Mouse (Mus musculus): ENCODE data around the gene Ciao1.
"Not testable (repeated sequence)": the region's sequence is repeated elsewhere in the genome, so short reads cannot be mapped to it uniquely, and the experiment has no call there.

The Ciao1 gene

DNA sequence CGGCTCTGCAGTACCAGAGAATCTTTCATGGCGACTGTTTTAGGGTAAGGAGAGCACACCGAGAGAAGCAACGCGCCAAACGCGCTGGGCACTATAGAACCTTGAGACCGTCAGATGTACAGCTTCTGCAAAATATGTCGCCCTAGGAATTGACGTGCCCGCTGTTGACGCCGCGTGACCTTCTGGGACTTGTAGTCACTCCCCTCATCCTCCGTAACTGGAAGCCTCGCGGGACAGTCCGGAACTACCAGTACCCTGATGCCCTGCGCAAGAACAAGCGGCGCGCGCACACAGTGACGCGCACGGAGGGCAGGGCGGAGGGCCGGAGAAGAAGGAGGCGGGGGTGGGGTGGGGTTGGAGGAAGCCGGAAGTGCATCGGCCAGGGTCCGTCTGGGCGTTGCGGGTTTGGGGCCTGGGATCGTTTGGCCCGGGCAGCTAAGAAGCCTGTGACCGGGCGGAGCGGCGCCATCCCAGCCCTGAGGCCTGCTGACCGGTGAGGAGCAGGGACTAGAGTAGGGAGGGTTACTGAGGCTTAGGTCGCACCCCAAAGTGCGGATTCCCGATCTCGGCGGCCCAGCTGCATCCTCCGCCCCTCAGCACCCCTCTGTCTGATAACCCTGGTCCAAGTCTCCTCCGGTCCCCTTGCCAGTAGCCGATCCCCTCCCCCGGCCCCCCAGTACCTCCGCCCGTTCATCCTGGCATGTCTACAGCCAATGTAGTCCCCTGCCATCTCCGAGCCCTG lies at the start of gene Ciao1, which contains the start of gene Tmem127:
TSS of gene Ciao1 (minus strand) at position 225 of the 742 bp plus-strand sequence.
TSS of gene Tmem127 (plus strand) at position 317 of the 742 bp plus-strand sequence.
- peak; percentile 91 for DNase-seq (ENCODE audit: extremely low spot score, low read depth, low spot score)

- DNase-seq (ENCODE audit: extremely low spot score, low read depth, low spot score), result no peak
Measured at GRCm38 (mm10) chr2:127297001-127297805, 49.6 kb upstream of the Ciao1 start.

DNA sequence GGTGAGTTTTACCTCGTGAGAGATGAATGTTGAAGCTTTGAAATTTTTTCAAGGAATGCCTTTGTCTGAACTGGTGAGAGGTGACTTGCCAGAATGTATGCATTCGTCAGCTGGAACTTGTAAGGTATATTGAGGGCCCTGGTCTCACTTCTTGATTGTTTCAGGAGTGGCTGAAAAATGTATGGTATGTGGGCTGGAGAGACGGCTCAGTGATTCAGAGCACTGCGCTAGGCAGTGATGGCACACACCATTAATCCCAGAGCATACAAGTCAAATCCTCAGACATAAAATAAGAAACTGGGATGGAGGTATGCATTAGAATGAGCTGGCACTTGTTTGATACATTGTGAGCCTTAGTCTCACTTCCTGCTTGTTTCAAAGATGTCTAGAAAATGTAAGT lies 44.6 kb upstream of the Ciao1 start:
- DNase-seq (ENCODE audit: extremely low spot score, low read depth, low spot score), result no peak

DNA sequence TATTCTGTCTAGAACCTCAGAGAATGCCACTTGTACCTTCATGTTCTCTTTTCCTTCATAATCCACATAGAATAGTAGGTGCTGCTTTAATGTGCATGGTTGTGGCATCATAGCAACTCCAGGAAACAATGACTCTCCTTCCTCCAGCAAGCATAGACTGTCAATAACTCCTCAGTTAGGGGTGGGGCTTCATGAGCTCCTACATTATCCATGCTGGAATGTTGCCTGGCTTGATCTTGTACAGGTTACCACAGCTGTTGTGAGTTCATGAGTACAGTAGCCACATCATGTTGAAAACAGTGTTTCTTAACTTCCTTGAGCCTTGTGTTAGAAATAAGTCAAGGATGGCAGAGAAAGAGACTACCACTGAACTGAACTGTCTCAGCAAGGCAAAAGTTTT lies 30.5 kb upstream of the Ciao1 start:
- no peak for DNase-seq (ENCODE audit: extremely low spot score, low read depth, low spot score)

DNA sequence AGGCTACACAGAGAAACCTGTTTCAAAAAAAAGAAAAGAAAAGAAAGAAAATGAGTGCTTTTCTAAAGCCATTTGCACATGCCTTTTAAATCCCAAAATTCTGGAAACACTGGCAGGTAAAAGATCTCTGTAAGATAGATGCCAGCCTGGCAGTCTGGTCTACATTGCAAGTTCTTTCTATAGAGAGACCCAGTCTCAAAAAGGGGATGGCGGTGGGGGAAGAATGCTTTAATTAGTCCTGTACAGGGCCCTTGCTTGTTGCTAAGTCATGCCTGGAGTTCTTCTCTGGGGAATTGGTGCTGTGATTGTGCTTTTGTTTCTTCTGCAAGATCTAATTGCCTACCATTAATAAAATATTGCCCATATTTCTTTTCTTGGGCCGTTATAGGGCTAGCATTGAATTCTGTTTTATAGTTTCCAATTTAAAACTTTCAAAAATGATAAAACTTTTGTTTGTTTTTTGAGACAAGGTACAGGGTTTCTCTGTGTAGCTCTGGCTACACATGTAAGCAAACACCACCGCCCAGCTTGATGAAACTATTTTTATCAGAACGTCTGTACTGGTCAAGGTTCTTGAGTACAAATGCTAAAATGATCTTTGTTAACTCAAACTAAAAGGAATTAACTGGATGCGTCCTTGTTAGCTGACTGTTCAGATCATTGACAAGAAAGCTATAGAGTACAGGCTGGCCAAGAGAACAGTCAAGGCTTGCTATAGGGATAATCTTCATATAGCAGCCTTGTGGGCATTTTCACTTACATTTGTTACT lies 28.1 kb upstream of the Ciao1 start:
- no peak for DNase-seq (ENCODE audit: extremely low spot score, low read depth, low spot score)

DNA sequence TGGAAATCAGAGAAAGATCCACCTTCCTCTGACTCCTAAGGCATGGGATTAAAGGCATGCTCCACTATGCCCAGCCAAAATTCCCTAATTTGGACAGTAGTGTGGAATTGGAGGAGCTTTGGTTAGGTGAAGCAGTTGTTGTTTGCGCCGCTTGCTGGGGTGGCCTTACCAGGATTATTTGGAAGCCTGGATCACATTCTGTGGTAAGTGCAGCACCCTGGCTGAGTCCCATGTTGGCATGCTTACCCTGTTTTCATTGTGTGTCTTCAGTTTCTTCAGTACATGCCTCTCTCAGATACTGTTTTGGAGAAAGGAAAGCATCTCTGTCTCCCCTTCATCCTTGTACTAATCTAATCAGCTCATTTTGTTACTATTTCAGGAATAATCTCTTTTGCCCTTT lies 27.0 kb upstream of the Ciao1 start:
- no peak for DNase-seq (ENCODE audit: extremely low spot score, low read depth, low spot score)

DNA sequence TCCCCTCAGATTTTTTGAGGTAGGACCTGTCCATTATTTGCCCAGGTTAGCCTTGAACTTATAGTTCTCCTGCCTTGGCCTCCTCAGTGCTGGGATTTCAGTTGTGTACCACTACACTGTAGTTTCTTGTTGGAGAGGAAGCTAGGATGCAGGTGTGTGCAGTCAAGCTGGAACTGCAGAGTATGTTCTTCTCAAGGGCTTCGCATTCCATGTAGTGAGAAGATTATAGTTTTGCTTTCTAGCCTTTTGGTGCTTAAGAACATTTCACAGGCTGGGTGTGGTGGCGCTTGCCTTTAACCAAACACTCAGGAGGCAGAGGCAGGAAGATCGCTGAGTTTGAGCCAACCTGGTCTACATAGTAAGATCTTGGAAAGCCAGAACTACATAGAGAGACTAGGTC lies 25.2 kb upstream of the Ciao1 start:
- no peak for DNase-seq (ENCODE audit: extremely low spot score, low read depth, low spot score)

DNA sequence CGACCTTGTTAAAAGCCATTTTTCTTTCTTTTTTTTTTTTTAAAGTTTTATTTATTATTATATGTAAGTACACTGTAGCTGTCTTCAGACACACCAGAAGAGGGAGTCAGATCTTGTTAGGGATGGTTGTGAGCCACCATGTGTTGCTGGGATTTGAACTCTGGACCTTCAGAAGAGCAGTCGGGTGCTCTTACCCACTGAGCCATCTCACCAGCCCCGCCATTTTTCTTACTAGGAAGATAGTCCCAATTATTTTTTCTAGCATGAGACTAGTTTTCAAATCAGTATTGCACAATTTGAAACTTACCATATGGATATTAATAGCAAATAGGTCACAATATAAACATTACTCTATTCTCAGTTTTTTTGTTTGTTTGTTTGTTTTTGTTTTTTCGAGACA lies 24.4 kb upstream of the Ciao1 start:
- DNase-seq (ENCODE audit: extremely low spot score, low read depth, low spot score), result not testable (repeated sequence)

DNA sequence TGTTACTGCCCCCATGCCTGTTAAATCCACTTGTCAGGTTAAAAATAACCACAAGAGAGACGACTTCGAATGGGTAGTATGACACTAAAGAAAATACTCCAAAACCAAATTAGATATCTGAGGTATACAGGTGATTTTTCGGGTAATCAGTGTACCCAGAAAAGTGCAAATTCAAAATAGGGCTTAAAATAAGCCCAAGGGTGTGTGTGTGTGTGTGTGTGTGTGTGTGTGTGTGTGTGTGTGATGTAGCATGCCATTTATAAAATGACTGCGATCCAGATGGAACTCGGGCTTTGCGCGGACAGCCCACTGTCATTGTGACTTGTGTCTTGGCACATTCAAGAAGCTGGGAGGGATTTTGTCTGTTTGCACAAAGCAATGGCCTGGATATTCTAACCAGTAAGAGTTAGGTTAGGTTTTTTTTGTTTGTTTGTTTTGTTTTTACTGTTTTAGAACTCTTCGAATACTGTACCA lies 23.5 kb upstream of the Ciao1 start:
- no peak for DNase-seq (ENCODE audit: extremely low spot score, low read depth, low spot score)

DNA sequence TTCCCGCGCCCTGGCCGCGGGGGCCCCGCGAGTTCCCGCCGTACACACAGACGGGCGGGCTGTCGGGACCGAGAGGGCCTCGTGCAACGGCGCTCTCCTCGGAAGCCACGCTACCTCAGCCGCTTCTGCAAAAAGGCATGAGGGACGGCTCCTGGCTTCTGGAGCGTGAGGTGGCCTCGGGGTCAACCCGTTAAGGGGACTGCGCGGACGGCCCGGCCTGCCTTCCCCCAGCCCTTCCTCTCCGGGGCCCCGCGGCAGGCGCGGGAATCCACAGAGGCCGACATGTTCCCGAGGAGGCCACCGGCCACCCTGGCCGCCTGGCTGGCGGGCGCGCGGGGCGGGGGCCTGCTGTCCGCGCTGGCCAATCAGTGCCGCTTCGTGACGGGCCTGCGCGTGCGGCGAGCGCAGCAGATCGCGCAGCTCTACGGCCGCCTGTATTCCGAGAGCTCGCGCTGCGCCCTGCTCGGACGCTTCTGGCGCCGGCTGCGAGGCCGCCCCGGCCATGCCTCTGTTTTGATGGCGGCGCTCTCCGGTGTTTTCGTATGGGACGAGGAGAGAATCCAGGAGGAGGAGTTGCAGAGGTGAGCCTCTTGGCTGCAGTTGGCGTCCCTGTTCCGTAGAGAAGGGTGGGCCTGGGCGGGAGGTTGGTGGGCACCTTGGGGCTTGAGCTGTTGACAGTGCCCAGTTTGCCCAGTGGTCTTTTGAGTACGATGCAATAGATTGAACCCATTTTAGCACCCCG lies 22.9 kb upstream of the Ciao1 start:
- DNase-seq (ENCODE audit: extremely low spot score, low read depth, low spot score), result peak; percentile 35

- DNase-seq (ENCODE audit: extremely low spot score, low read depth, low spot score), result peak; percentile 85
Measured at GRCm38 (mm10) chr2:127269491-127270299, 22.1 kb upstream of the Ciao1 start, which contains the start of gene Stard7. Gene Stard7 (plus strand): TSS chr2:127270218.

GRCm38 (mm10) chr2:127267854-127268253 lies 20.2 kb upstream of the Ciao1 start:
- no peak for DNase-seq (ENCODE audit: extremely low spot score, low read depth, low spot score)

GRCm38 (mm10) chr2:127262480-127262879 lies 14.9 kb upstream of the Ciao1 start:
- DNase-seq (ENCODE audit: extremely low spot score, low read depth, low spot score), result no peak

GRCm38 (mm10) chr2:127259340-127259739 lies 11.7 kb upstream of the Ciao1 start:
- DNase-seq (ENCODE audit: extremely low spot score, low read depth, low spot score), result no peak

- no peak for DNase-seq (ENCODE audit: extremely low spot score, low read depth, low spot score)
Measured at GRCm38 (mm10) chr2:127255294-127255693, 7.7 kb upstream of the Ciao1 start.

GRCm38 (mm10) chr2:127254604-127255134 lies 7.1 kb upstream of the Ciao1 start:
- DNase-seq (ENCODE audit: extremely low spot score, low read depth, low spot score), result no peak

DNA sequence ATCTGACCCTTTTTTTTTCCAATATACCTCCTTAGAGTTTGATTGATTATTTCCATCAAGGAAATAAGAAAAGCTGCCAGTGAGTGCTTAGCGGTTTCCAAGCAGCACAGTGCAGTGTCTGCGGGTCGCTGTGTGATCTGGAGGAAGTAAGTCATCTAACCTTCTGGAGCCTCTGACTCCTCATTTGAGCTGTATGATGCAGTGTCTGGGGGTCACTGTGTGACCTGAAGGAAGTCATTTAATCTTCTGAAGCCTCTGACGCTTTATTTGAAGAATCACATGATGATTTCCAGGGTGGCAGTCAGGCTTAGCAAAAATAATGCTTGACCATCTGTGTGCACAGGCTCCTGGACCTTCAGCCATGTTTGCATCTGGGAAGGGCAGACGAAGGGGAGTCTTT lies 5.2 kb upstream of the Ciao1 start:
- DNase-seq (ENCODE audit: extremely low spot score, low read depth, low spot score), result no peak

DNA sequence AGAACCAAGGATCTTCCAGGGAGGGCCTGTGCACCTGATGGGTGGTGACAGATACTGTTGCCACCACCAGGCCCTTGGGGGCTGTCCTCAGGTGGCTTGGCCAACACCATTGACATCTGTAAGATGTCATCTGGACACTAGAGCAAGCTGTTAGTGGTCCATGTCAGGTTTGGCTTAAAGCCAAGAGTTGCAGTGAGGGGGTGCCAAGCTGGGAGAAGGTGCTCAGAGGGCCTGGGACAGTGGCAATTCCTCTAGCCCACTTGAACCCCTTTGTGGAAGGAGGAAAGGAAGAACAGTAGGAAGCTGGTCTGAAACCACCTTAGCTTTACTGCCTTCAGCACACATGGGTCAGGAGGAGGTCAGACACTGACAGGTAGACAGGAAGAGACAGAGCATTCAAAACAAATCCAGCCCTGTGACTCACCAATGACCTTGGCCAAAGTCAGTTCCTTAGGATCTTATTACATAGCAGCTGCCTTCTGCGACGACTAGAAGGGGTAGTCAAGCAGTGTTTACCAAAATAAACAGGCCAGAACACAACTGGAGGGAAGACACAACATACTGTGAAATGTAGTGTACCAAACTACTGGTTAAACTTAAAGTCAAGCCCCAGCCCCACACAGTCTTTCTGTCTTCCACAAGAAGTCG lies 4.4 kb upstream of the Ciao1 start:
- no peak for DNase-seq (ENCODE audit: extremely low spot score, low read depth, low spot score)

- no peak for DNase-seq (ENCODE audit: extremely low spot score, low read depth, low spot score)
Measured at GRCm38 (mm10) chr2:127251457-127251856, 3.8 kb upstream of the Ciao1 start.

All from hindlimb bud, embryonic 11.5 days (tissue).